Mouse (Mus musculus) gastrocnemius, postnatal 36 days (tissue): ENCODE measurements around the gene Spag6. TPM values are rescaled to one million over a fixed set of nuclear protein-coding genes. Genes with fewer than 3 reads are reported as not detected.

Experiments used
- DNase-seq, 2 experiments: peaks; one replicate each; pipeline ENCODE4 v3.0.0; 2022
- intact Hi-C: fragments of 180-260 bp; cut with DNase I; formaldehyde crosslinking; loops from one replicate; pipeline ENCODE4 v1.15.1; 2025
- total RNA-seq, 2 experiments: library from RNA; stranded (reverse); gene quantifications; 2 replicates each; pipeline ENCODE4 v1.2.3; 2021

The Spag6 gene
- total RNA-seq, 2 experiments from 2014 or later: 0.77 to 0.84 TPM

GRCm38 (mm10) chr2:18794261-18794660 is 100.4 kb downstream of the Spag6 start:
- intact Hi-C loops: no loop called here
- no peak for DNase-seq

- DNase-seq: no peak
- intact Hi-C loops: no loop called here
Measured at GRCm38 (mm10) chr2:18797776-18798175, 103.9 kb downstream of the Spag6 start.

GRCm38 (mm10) chr2:18799265-18799965 is 105.6 kb downstream of the Spag6 start:
- no peak for DNase-seq
- intact Hi-C loops: no loop called here

Other genes starting within 250 kb of the Spag6 start
- gene Commd3, start 21.6 kb upstream of the Spag6 start, total RNA-seq: 10 to 100 TPM; 85.1 to 91.1 TPM
- gene Bmi1, start 17.0 kb upstream of the Spag6 start, total RNA-seq: 10 to 100 TPM; 37.2 to 37.6 TPM